Mouse (Mus musculus): ENCODE measurements around the gene Tbc1d10b.

Gene Tbc1d10b

GRCm38 (mm10) chr7:127228615-127229303 is 20.5 kb upstream of the Tbc1d10b start:
- in situ Hi-C loops (cut with MboI; ENCODE audit: unreplicated experiment in 2 of 2) = loop anchor here (10.0 kb wide), 2 partner anchors 114 to 204 kb away; partner anchors contain the start of genes Gm42742 (in 1 of the 2), Maz (in 1 of the 2) and Prrt2 (in 1 of the 2)

GRCm38 (mm10) chr7:127225147-127225995 is 17.1 kb upstream of the Tbc1d10b start:
- in situ Hi-C loops (cut with MboI; ENCODE audit: unreplicated experiment in 2 of 2) = loop anchor here (10.0 kb wide), 2 partner anchors 111 to 201 kb away; partner anchors contain the start of genes Gm42742 (in 1 of the 2), Maz (in 1 of the 2) and Prrt2 (in 1 of the 2)

GRCm38 (mm10) chr7:127224616-127225015 is 16.3 kb upstream of the Tbc1d10b start:
- in situ Hi-C loops (cut with MboI; ENCODE audit: unreplicated experiment in 2 of 2) = loop anchor here (10.0 kb wide), 2 partner anchors 110 to 200 kb away; partner anchors contain the start of genes Gm42742 (in 1 of the 2), Maz (in 1 of the 2) and Prrt2 (in 1 of the 2)

DNA sequence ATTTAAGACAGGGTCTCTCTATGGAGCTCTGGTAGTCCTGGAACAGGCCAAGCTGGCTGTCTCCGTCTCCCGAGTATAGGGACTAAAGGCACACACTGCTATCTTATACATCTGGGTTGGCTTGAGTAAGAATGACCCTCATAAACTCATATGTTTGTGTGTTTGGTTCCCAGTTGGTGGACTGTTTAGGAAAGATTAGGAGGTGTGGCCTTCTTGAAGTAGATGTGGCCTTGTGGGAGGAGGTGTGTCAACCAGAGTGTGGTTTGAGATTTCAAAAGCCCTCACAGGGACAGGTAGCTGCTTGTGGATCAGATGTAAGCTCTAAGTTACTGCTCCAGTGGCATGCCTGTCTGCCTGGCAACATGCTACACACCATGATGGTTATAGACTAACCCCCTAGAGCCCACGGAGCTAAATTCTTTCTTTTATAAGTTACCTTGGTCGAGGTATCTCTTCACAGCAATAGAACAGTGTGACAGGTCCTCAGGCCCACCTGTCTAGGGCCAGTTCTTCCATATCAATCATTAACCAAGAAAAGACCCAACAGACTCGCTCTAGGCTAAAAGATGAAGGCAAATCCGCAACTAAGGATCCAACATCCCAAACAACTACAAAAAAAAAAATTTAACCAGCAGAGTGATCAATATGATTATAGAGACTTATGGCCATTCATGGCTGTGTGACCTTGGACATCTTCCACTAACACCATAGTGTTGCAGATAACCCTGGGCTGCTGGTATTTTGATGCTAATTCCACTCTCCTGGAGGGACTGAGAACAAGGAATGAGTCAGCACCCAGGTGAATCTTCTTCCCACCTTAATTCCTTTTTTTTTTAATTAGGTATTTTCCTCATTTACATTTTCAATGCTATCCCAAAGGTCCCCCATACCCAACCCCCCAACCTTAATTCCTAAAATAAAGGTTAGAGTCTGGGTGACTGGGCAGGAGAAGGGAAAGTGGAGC is 15.5 kb upstream of the Tbc1d10b start:
- in situ Hi-C loops (cut with MboI; ENCODE audit: unreplicated experiment in 2 of 2) = loop anchor here (10.0 kb wide), 2 partner anchors 109 to 199 kb away; partner anchors contain the start of genes Gm42742 (in 1 of the 2), Maz (in 1 of the 2) and Prrt2 (in 1 of the 2)

DNA sequence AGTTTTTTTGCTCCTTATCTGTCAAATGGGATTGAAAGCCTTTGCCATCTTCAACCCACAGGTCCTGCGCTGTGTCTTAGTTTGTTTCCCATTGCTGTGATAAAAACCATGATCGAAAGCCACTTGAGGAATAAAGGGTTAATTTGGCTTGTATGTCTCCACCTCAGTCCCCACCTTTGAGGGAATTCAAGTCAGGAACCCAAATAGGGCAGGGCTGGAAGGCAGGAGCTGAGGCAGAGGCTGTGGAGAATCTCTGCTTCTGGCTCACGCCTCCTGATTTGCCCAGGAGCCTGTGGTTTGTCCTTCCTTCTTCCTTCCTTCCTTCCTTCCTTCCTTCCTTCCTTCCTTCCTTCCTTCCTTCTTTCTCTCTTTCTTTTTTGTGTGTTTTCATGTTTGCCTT is 14.8 kb upstream of the Tbc1d10b start:
- in situ Hi-C loops (cut with MboI; ENCODE audit: unreplicated experiment in 2 of 2) = loop anchor here (10.0 kb wide), 2 partner anchors 108 to 198 kb away; partner anchors contain the start of genes Gm42742 (in 1 of the 2), Maz (in 1 of the 2) and Prrt2 (in 1 of the 2)

GRCm38 (mm10) chr7:127220440-127220839 is 12.2 kb upstream of the Tbc1d10b start:
- in situ Hi-C loops (cut with MboI; ENCODE audit: unreplicated experiment in 2 of 2) = loop anchor here (10.0 kb wide), 2 partner anchors 106 to 196 kb away; partner anchors contain the start of genes Gm42742 (in 1 of the 2), Maz (in 1 of the 2) and Prrt2 (in 1 of the 2)

GRCm38 (mm10) chr7:127218670-127219069 is 10.4 kb upstream of the Tbc1d10b start:
- in situ Hi-C loops (cut with MboI; ENCODE audit: unreplicated experiment in 2 of 2) = loop anchor here in 1 of 2 experiments (10.0 kb wide), 1 partner anchor 394 kb away; no protein-coding TSS in a partner anchor

DNA sequence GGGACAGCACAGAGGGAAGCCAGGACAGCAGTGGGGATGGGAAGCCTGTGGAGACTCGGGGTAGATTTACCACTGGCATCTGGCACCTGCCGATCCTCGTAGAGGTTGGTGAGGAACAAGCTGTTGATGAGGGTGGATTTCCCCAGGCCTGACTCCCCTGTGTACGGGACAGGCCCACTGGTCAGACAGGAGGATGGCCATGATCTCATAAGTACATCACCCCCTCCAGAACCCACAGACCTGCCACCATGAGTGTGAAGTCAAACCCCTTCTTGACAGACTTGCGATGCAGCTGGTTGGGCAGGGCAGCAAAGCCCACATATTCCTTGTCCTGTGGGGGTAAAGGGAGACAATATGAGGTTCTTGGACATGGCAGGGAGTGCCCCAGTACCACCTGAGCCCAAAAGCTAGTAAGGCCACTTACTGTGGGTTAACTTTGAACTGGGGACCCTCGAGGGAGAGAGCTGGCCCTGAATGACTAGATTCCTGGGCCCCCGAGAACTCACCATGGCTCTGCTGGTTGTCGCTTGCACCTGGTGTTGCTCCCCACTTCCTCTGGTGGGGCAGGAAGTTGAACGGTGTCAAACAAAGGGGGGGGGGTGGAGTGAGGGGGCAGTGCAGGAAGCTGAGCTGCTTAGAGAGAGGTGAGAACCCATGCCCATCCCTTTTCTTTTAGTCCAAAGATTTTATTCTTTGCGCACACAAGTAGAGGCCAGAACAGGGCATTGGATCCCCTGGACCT is 9.8 kb upstream of the Tbc1d10b start:
- in situ Hi-C loops (cut with MboI; ENCODE audit: unreplicated experiment in 2 of 2) = loop anchor here in 1 of 2 experiments (10.0 kb wide), 1 partner anchor 393 kb away; no protein-coding TSS in a partner anchor

DNA sequence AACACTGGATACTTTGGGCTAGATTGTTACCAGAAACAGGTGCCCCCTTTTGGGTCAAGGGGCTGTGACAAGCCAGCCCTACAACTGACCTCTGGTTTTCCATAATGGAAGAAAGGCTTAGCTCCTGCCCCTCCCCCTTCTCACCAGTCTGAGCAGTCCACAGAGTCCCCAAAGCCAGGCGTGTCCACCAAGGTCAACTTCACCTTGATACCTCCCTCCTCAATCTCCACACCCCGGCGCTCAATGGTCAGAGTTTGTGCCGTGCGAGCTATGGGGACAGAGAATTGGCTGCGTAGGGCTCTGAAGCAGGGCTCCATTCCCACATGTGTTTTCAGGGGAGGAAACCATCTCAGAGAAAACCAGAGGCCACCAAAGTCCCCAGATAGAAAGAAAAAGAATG is 9.2 kb upstream of the Tbc1d10b start:
- in situ Hi-C loops (cut with MboI; ENCODE audit: unreplicated experiment in 2 of 2) = loop anchor here in 1 of 2 experiments (10.0 kb wide), 1 partner anchor 393 kb away; no protein-coding TSS in a partner anchor

DNA sequence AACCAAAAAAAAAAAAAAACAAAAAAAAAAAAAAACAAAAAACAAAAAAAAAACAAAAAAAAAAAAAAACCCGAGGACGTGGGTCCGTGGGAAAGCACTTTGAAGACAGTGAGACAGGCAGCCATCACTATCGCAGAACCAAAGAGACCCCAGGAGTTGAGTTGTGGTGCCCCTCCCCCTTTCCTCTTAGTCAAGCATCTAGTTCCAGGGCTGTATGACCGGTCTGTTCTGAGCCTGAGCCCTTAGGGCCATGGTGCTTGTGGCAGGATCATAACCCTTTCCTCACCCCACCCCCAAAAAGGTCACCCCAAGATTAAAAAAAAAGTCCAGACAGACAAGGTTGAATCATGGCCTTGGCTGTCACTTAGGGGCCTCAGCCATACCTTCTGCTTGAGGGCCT is 8.0 kb upstream of the Tbc1d10b start:
- in situ Hi-C loops (cut with MboI; ENCODE audit: unreplicated experiment in 2 of 2) = loop anchor here in 1 of 2 experiments (10.0 kb wide), 1 partner anchor 392 kb away; no protein-coding TSS in a partner anchor

DNA sequence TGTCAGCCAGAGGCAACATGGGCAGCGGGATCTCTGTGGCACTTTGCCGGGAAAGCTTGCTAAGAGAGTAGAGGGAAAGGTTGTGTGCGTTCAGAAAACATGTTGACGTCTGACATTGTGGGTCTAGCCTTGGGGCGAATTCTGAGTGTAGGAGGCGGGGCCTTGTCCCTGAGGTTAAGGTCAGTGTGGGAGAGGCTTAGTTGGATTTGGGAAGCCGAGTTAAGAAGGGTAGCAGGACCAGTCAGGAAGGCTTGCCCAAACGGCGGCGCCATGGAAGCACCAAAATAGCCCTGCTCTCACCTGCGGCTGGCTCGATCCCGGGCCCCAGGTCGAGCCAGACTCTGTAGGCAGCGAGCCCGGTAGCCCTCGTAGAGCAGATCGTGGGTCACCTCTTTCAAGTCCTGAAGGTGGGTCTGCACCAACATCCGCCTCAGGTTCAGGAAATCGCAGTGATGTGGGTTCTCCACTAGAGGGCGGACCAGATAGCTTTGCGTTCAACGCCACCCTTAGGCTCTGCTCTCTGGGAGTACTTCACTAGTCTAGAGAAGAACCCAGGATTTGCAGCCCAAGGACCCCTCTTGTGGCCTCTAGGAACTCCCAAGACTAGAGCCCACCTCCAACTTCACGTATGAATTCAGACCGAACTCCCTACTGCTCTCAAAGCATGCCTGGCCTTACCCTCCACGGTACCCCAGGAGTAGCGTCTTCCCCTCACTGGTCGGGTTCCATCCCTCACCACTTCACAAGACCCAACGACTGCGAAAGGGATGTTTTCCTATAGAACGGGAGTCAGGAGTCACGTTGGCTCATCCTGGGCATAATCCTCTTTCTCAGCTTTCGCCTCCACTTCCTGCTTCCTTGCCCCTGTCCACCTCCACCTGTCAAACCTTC is 7.0 kb upstream of the Tbc1d10b start:
- in situ Hi-C loops (cut with MboI; ENCODE audit: unreplicated experiment in 2 of 2) = loop anchor here in 1 of 2 experiments (10.0 kb wide), 1 partner anchor 390 kb away; no protein-coding TSS in a partner anchor

- in situ Hi-C loops (cut with MboI; ENCODE audit: unreplicated experiment in 2 of 2) = loop anchor here in 1 of 2 experiments (10.0 kb wide), 1 partner anchor 390 kb away; no protein-coding TSS in a partner anchor
Measured at GRCm38 (mm10) chr7:127214521-127214920, 6.3 kb upstream of the Tbc1d10b start.

DNA sequence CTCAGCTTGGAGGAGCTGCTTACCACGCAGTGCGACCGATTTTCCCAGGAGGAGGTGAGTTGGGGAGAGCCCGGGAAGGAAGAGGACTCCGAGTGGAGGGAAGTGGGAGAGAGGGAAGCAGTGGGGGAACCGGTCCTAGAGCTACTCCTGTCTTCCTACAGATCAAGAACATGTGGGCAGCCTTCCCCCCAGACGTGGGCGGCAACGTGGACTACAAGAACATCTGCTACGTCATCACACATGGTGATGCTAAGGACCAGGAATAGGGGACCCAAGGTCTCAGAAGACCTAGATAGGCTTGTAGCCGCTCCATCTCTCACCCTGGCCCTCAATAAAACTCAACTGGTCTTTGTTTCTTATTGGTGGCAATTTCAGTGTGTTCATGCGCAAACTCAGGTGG is 5.7 kb upstream of the Tbc1d10b start:
- in situ Hi-C loops (cut with MboI; ENCODE audit: unreplicated experiment in 2 of 2) = loop anchor here in 1 of 2 experiments (10.0 kb wide), 1 partner anchor 389 kb away; no protein-coding TSS in a partner anchor

- in situ Hi-C loops (cut with MboI; ENCODE audit: unreplicated experiment in 2 of 2) = loop anchor here in 1 of 2 experiments (10.0 kb wide), 1 partner anchor 389 kb away; no protein-coding TSS in a partner anchor
Measured at GRCm38 (mm10) chr7:127213485-127213884, 5.2 kb upstream of the Tbc1d10b start.

- in situ Hi-C loops (cut with MboI; ENCODE audit: unreplicated experiment in 2 of 2) = loop anchor here in 1 of 2 experiments (10.0 kb wide), 1 partner anchor 388 kb away; no protein-coding TSS in a partner anchor
Measured at GRCm38 (mm10) chr7:127212432-127213250, 4.4 kb upstream of the Tbc1d10b start.

DNA sequence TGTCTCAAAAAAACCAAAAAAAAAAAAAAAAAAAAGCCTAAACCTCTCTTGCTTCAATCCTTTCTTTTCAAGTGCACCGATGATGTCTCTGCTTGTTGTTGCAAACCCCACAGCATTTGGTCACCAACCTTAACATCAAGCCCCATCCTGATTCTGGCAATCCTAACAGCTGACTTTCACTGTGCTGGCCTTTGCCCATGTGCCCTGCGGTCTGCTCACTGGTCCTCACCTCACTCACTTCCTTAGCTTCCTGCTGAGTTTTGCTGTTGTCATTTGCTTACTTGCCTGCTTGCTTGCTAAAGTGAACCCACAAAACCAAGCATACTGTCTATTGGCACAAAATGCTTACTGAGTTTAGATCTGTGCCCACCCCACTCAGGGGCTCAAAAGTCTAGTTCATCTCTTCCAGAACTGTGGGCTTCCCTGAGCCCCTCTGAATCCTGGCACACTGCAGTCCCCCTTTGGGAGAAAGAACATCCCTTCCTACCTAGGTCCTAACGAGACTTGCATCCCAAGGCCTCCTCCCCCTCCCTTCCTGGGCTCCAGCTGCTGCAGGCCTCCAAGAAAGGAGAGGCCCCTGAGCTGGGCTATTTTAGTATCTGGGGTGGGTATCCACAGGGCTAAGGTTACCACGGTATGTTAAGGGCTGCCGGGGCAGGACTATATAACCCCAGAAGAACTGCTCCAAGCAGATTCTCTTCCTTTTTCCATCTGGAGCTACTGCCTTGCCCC is 2.9 kb upstream of the Tbc1d10b start:
- in situ Hi-C loops (cut with MboI; ENCODE audit: unreplicated experiment in 2 of 2) = loop anchor here in 1 of 2 experiments (10.0 kb wide), 1 partner anchor 386 kb away; no protein-coding TSS in a partner anchor

Measured in v-Abl transformed pro-B cells (cell line).